Mouse (Mus musculus) midbrain, embryonic 15.5 days (tissue): ENCODE results near the gene Cd28. TPM values are rescaled to one million over a fixed set of nuclear protein-coding genes. Genes with fewer than 3 reads are reported as not detected.
"Not testable (repeated sequence)": the region's sequence is repeated elsewhere in the genome, so short reads cannot be mapped to it uniquely, and the experiment has no call there.

Experiments
- ATAC-seq: fragments of 200-750 bp; cut with Nextera tagmentation; replicated peaks from 2 replicates; pipeline ENCODE4 v1.8.0; 2017; ENCODE audit warnings: moderate TSS enrichment
- H3K27ac ChIP-seq: fragments of 300-500 bp; sonication (generic); 2 replicates; pipeline ENCODE4 v1.5.1; 2015; ENCODE audit warnings: mild to moderate bottlenecking, inconsistent platforms
- H3K27me3 ChIP-seq: fragments of 300-500 bp; sonication (generic); replicated peaks from 2 replicates; pipeline ENCODE4 v1.6.1; 2015; ENCODE audit warnings: inconsistent platforms
- H3K36me3 ChIP-seq: fragments of 300-500 bp; sonication (generic); replicated peaks from 2 replicates; pipeline ENCODE4 v1.6.1; 2015; ENCODE audit warnings: inconsistent platforms
- H3K4me1 ChIP-seq: fragments of 300-500 bp; sonication (generic); 2 replicates; pipeline ENCODE4 v1.6.1; 2015; ENCODE audit warnings: inconsistent platforms
- H3K4me2 ChIP-seq: fragments of 300-500 bp; sonication (generic); 2 replicates; pipeline ENCODE4 v1.6.1; 2015; ENCODE audit warnings: inconsistent platforms, mild to moderate bottlenecking, moderate library complexity
- H3K4me3 ChIP-seq: fragments of 300-500 bp; sonication (generic); 2 replicates; pipeline ENCODE4 v1.5.1; 2015; ENCODE audit warnings: mild to moderate bottlenecking, inconsistent platforms
- H3K9ac ChIP-seq: fragments of 300-500 bp; sonication (generic); 2 replicates; pipeline ENCODE4 v1.6.1; 2015; ENCODE audit warnings: mild to moderate bottlenecking, inconsistent platforms
- H3K9me3 ChIP-seq: fragments of 300-500 bp; sonication (generic); 2 replicates; pipeline ENCODE4 v1.6.1; 2016; ENCODE audit warnings: inconsistent platforms
- WGBS: fragments of 180-500 bp; shearing (Covaris S2); methylation state at CpG from one replicate; pipeline ENCODE4 v1.1.7; 2015; ENCODE audit warnings: mixed read lengths; 5-methylcytosine and 5-hydroxymethylcytosine counted together
- polyA plus RNA-seq: library from polyadenylated mRNA; unstranded; fragments of >200 nt; fragmentation: Nextera tagmentation; extraction: Ambion mirVana; gene quantifications from 2 replicates; pipeline ENCODE4 v1.2.1, GENCODE M21; 2015

Gene Cd28
- polyA plus RNA-seq, 1 experiment from 2014 or later = 0.13 TPM

DNA sequence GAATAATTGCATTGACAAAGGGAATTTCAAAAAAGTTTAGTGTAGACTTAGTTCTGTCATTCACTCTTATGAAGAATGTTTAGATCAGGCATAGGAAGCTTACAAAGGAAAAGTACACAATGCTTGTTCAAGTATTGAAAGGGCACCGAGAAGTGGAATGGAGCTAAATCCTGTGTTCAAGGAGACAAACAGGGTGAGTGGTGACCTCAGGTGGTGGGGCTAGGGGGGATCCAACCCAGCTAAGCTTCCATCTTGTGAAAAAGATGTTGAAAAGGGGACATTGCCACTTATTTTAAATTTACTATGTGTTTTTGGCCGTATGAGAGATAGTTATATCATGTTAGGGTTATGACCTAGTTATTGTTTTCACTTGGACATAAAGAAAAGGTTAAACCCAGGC, 91.9 kb downstream of the Cd28 start:
- no peak for ATAC-seq
- no peaks in the 10 kb centered on the region for H3K9me3 ChIP-seq
- no peaks in the 10 kb centered on the region for H3K27me3 ChIP-seq
- no peaks in the 10 kb centered on the region for H3K36me3 ChIP-seq
- H3K9ac ChIP-seq = no peak overlapping the region
- WGBS = 82% methylated on average over 2 of the region's 2 CpGs
- no peak overlapping the region for H3K4me2 ChIP-seq
- no peak overlapping the region for H3K4me3 ChIP-seq
- no peaks in the 10 kb centered on the region for H3K4me1 ChIP-seq
- no peak overlapping the region for H3K27ac ChIP-seq

DNA sequence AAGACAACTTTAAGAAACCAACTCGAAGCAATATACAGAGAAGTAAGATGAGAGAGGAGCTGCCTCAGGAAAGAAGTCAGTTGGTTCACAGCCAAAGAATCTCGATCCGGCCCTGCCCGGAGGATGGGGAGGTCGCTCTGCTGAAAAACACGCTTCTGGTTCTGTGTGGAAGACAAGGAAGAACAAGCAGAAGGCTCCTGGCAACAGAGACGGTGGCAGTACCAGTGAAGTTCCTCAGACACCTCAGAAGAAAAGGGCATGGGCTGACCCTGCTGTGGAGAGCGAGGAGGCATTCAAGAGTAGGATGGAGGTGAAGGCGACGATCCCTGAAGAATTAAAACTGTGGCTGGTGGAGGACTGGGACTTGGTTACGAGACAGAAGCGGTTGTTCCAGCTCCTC, 92.6 kb downstream of the Cd28 start:
- no peaks in the 10 kb centered on the region for H3K9me3 ChIP-seq
- WGBS = 85% methylated on average over 12 of the region's 12 CpGs
- no peak overlapping the region for H3K27ac ChIP-seq
- H3K4me2 ChIP-seq = no peak overlapping the region
- no peak overlapping the region for H3K4me3 ChIP-seq
- H3K36me3 ChIP-seq = no peaks in the 10 kb centered on the region
- H3K4me1 ChIP-seq = no peaks in the 10 kb centered on the region
- ATAC-seq = no peak
- H3K9ac ChIP-seq = no peak overlapping the region
- H3K27me3 ChIP-seq = no peaks in the 10 kb centered on the region

DNA sequence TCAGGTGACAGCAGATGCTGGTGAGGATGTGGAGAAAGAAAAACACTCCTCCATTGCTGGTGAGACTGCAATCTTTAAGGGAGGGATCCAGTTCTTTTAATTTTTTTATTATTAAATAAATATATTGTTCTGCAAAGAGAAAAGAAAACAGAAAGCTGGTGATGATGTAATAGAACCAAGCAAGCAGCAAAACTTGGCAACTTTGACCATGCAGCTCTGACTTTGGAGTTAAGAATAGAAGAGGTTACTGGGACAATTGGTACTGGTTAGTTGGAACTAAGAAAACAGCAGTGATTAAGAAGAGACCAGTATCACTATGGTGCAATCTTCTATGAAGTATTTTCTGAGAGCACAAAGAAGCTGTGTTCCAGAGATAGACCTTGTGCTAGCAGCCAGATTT, 94.2 kb downstream of the Cd28 start:
- Histone ChIP-seq H3K27me3 (no peaks in the 10 kb centered on the region), H3K9ac (no peak overlapping the region), H3K4me3 (no peak overlapping the region), H3K4me2 (no peak overlapping the region), H3K4me1 (no peaks in the 10 kb centered on the region), H3K36me3 (no peaks in the 10 kb centered on the region), H3K9me3 (no peaks in the 10 kb centered on the region), H3K27ac (no peak overlapping the region)
- ATAC-seq = no peak

DNA sequence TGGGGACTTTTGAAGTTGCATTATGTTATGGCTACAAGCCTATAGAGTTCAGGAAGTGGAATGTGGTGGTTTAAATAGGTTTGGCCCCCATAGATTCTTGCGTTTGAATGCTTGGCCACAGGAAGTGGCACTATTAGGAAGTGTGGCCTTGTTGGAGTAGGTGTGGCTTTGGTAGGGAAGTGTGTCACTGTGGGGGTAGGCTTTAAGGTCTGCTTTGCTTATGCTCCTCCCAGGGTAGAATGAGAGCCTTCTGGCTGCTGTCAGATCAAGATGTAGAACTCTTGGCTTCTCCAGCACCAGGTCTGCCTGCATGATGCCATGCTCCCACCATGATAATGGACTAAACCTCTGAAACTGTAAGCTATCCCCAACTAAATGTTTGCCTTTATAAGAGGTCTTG, 95.4 kb downstream of the Cd28 start:
- 85% methylated on average over 1 of the region's 1 CpGs for WGBS
- no peaks in the 10 kb centered on the region for H3K9me3 ChIP-seq
- no peak for ATAC-seq

DNA sequence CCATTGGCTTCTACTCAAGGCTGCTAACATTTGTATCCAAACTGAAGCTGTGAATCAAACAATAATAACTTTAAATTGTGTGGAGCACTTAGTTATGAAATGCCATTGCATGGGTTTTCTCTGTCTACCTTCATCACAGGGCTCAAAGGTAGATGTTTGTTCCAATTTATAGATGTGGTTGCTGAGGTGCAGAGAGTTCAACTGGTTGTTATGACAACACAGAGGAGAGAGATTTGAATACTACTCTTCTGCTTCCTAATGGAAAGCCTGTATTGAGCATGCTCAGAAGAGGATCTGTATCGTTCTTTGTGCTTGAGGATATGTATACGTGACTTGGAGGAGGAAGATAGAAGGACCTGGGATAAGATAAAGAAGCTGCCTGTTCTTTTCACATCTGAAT, 96.8 kb downstream of the Cd28 start:
- ATAC-seq = no peak
- Histone ChIP-seq H3K36me3 (no peaks in the 10 kb centered on the region), H3K27me3 (no peaks in the 10 kb centered on the region), H3K4me1 (no peaks in the 10 kb centered on the region), H3K9me3 (no peaks in the 10 kb centered on the region), H3K4me3 (no peak overlapping the region), H3K27ac (no peak overlapping the region), H3K4me2 (no peak overlapping the region), H3K9ac (no peak overlapping the region)
- WGBS = 81% methylated on average over 2 of the region's 2 CpGs

More for the DNA sequence above, 95.4 kb downstream of the Cd28 start:
- H3K27ac ChIP-seq = no peak overlapping the region
- no peaks in the 10 kb centered on the region for H3K36me3 ChIP-seq
- no peaks in the 10 kb centered on the region for H3K27me3 ChIP-seq
- no peak overlapping the region for H3K4me3 ChIP-seq
- H3K4me1 ChIP-seq = no peaks in the 10 kb centered on the region
- no peak overlapping the region for H3K4me2 ChIP-seq
- no peak overlapping the region for H3K9ac ChIP-seq

DNA sequence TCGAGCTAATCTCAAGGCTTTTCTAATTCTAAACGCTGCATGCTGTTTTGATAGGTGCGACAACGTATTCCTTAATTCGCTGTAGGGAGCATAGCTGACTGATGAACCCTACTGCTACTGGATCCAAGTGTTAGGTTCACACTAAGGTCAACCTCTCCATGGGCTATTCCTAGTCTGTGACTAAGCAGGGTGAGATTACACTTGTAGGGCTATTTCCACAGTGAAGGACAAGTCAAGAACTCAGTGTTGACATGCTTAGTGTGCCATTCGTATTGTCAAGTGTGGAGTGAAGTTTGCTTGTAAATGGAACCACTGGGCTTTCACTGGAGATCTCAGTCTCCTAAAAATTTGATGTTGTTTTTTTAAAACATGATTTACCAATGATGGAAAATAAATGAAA, 99.3 kb downstream of the Cd28 start:
- Histone ChIP-seq H3K27me3 (no peaks in the 10 kb centered on the region), H3K4me3 (no peak overlapping the region), H3K4me2 (no peak overlapping the region), H3K36me3 (no peaks in the 10 kb centered on the region), H3K27ac (no peak overlapping the region), H3K4me1 (no peaks in the 10 kb centered on the region), H3K9ac (no peak overlapping the region), H3K9me3 (no peaks in the 10 kb centered on the region)
- 94% methylated on average over 6 of the region's 6 CpGs for WGBS
- ATAC-seq = no peak

DNA sequence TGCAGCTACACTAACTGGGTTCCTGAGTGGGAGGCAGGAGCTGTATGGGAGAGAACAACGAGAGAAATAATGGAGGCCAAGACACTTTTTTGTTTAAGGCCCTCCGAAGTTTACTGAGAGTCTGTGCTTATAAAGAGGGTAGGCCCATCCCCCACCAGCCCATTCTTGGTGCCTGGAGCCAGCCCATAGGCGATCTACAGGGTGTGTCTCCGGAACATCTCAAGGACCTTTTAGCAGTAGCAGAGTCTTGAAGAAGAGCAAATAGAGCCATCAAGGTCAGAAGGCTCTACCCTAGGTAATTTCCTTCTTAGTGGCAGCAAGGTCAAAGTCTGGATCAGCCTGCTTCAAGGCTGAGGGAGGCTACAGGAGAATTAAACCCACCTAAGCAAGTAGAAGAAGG, 101.9 kb downstream of the Cd28 start:
- not testable (repeated sequence) for ATAC-seq, H3K9me3 ChIP-seq, H3K27me3 ChIP-seq, H3K36me3 ChIP-seq, H3K4me1 ChIP-seq, H3K4me3 ChIP-seq, H3K9ac ChIP-seq, H3K27ac ChIP-seq, H3K4me2 ChIP-seq
- 76% methylated on average over 4 of the region's 4 CpGs for WGBS

DNA sequence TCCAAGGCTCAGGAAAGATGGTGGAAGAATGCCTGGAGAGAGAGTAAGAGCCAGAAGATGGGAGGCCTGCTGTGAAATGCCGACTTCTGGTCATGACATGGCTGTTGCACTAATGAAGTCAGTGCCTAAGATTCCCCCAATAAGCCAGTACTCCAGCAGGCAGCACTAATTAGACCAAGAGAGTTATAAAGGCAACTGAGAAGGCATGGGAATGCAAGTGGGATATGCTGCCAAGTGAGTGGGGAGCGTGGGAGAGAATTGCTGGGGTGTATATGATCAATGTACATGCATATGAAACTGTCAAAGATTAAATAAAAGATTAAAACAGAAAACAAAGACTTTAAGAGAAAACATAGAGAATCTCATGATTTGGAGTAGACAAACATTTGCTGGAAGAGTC, 103.4 kb downstream of the Cd28 start:
- no peaks in the 10 kb centered on the region for H3K36me3 ChIP-seq
- no peak for ATAC-seq
- H3K9me3 ChIP-seq = no peaks in the 10 kb centered on the region
- no peak overlapping the region for H3K4me2 ChIP-seq
- H3K27me3 ChIP-seq = no peaks in the 10 kb centered on the region
- no peak overlapping the region for H3K9ac ChIP-seq
- 90% methylated on average over 2 of the region's 2 CpGs for WGBS
- no peaks in the 10 kb centered on the region for H3K4me1 ChIP-seq
- H3K27ac ChIP-seq = no peak overlapping the region
- H3K4me3 ChIP-seq = no peak overlapping the region

DNA sequence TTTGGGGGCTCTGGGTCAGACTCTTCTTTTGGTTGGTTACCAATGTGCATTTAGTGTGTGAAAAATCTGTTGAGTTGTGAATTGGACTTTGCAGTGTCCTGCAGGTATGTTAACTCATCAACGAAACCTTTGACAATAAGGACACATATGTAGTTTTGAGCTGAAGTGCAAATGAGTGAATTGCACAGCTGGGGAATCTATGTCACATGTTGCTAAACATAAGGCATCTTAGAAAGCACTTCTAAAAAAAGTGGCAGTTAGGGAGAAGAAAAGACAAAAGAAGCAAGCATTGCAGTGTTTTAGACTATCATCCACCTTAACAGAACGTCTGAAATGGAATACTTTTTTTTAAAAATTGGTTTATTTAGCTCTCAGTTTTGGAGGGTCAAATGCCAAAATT, 104.4 kb downstream of the Cd28 start:
- no peak for ATAC-seq
- Histone ChIP-seq H3K4me3 (no peak overlapping the region), H3K9ac (no peak overlapping the region), H3K36me3 (no peaks in the 10 kb centered on the region), H3K4me2 (no peak overlapping the region), H3K27me3 (no peaks in the 10 kb centered on the region), H3K4me1 (no peaks in the 10 kb centered on the region), H3K9me3 (no peaks in the 10 kb centered on the region), H3K27ac (no peak overlapping the region)
- 80% methylated on average over 2 of the region's 2 CpGs for WGBS

DNA sequence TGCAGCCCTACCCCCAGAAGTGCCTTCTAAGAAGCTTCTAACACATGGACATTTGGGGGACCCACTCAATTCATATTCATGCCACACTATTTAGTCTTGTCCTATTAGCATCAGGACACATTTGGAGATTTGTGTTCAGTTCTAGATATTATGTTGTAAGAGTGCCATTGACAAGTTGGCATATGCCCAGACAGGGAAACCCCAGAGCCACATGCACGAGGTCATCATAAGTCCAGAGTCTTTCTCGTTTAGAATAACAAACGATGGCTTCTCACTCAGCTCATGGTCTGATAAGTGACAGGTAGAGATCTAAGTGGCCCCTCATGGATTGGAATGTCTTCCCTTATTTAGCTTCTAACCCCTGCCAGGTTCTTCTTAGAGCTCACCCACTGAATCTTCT, 105.0 kb downstream of the Cd28 start:
- Histone ChIP-seq H3K4me2 (no peak overlapping the region), H3K27me3 (no peaks in the 10 kb centered on the region), H3K4me3 (no peak overlapping the region), H3K4me1 (no peaks in the 10 kb centered on the region), H3K27ac (no peak overlapping the region), H3K9ac (no peak overlapping the region), H3K36me3 (no peaks in the 10 kb centered on the region), H3K9me3 (no peaks in the 10 kb centered on the region)
- no peak for ATAC-seq
- WGBS = 77% methylated on average over 3 of the region's 3 CpGs

Other genes with a start within 250 kb of the Cd28 start
- gene Raph1, start 149.7 kb upstream of the Cd28 start, polyA plus RNA-seq = 27.1 and 28.3 TPM in 2 replicates
- gene Ctla4, start 170.2 kb downstream of the Cd28 start, polyA plus RNA-seq = not detected in 2 replicates